Mouse (Mus musculus): ENCODE data around the gene Ccl11. TPM values are rescaled to one million over a fixed set of nuclear protein-coding genes. Genes with fewer than 3 reads are reported as not detected.

The Ccl11 gene
- polyA plus RNA-seq, 1 experiment from 2014 or later: 12.5 TPM

GRCm38 (mm10) chr11:82047746-82048415 is 9.7 kb upstream of the Ccl11 start:
- DNase-seq (ENCODE audit: low spot score): peak; percentile 61

DNA sequence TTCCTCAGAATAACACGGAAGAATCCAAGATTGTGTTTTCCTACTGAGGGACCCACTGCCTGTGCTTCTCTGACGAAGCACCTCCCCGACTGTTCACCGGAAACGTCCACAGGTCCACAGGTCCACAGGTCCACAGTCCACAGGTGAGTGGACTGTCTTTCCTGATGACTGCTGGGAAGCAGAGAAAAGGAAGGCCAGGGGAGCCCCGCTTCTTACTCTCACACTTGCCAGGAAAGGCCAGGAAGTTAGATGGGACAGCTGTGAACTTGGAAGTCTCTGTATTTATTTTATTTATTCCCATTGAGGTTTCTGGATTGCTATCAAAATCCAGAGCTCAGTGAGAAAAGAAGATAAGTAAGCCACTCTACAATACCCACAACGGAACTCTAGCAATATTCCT is 3.8 kb upstream of the Ccl11 start:
- no peak for DNase-seq (ENCODE audit: low spot score)

- no peak for DNase-seq (ENCODE audit: low spot score)
These were observed 4.6 kb downstream of the Ccl11 start for GRCm38 (mm10) chr11:82062226-82062625.

DNA sequence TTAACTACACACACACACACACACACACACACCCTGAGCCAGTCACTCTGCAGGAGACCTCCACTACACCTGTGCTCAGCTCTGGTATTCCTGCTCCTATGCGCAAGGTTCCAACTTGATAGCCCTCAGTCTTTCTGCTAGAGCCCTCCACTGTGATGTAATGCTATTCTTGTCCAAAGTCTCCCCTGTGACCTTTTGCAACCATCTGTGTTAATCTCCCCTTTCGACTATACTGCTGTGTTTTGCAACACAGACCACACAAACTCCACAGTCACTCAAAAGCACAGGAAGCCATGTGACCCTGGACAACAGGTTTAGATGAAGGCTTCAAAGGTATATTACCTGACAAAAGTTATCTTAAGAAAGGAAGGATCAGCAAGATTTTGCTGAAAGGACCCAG is 5.8 kb downstream of the Ccl11 start:
- DNase-seq (ENCODE audit: low spot score): no peak

- DNase-seq (ENCODE audit: low spot score): no peak
These were observed 9.4 kb downstream of the Ccl11 start for GRCm38 (mm10) chr11:82066953-82067571.

DNA sequence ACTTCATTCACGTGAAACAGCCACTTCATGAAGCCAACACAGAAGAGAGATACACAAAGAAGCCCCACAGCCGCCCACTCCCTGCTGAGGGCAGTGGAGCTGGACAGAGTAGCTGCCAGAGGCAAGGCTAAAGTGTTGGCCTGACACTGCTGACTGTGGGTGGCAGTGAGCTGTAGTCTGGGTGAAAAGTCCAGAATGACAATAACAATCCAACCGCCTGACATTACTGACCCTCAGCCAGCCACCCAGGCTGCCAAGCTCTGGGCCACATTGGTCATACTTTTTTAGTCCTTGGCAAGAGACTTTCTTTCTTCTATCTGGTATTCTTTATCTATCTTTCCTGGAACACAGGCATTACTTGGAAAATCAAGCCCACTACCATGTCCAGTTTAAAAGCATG is 13.5 kb downstream of the Ccl11 start:
- DNase-seq (ENCODE audit: low spot score): no peak

DNA sequence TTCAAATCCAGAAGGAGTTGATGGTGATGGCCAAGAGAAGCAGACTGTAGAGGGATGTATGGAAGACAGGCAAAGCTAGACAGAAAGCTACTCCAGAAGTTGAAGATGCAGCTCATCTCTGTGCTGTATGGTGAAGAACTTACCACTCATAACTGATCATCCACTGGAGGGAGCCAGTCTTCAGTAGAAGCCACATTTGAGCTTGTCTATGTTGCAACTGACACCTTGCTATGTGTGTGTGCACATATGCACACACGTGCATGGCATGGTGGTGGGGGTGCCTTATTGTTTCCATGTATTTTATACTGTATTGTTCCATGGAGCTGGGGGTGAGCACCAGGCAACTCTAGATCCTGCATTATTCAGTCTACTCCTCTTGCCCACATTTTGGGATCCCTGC is 14.8 kb downstream of the Ccl11 start:
- DNase-seq (ENCODE audit: low spot score): no peak

DNA sequence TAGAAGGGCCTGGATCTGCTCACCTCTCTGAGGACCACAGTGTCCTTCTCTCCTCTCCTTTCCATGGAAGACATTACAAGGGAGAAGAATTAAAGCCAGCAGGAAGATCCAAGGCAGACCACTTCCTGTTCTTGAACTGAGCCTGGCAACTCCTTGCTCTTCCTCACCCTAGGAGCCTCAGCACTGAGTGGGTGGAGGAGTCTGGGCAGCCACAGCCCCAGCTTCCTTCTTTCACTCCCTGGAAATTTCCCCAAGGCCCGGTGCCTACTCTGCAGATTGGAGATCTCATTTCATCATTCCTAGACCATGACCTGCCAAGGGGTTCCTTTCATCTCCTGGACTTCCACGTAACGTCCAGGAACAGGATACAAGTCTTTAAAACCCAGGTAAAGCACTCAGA is 15.4 kb downstream of the Ccl11 start:
- no peak for DNase-seq (ENCODE audit: low spot score)

- no peak for DNase-seq (ENCODE audit: low spot score)
These were observed 16.1 kb downstream of the Ccl11 start for GRCm38 (mm10) chr11:82073686-82074085.

DNA sequence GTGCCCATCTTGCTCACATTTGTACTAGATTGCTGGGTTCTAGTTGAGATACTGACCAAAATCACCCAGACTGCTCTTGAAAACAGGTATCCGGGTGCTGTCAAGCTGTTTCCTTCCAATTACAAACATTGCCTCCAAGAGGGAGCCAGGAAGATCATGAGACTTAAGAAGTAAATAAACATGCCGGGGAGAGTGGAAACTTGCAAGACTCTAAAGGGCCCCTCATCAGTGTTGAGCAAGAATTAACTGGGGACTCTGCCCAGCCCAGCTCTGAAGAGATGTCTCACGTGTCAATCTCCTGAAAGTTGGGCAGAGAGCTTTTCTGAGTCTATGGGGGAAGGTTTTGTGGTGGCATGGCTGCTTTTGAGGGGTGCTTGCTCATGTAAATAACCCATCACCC is 19.4 kb downstream of the Ccl11 start:
- DNase-seq (ENCODE audit: low spot score): no peak

DNA sequence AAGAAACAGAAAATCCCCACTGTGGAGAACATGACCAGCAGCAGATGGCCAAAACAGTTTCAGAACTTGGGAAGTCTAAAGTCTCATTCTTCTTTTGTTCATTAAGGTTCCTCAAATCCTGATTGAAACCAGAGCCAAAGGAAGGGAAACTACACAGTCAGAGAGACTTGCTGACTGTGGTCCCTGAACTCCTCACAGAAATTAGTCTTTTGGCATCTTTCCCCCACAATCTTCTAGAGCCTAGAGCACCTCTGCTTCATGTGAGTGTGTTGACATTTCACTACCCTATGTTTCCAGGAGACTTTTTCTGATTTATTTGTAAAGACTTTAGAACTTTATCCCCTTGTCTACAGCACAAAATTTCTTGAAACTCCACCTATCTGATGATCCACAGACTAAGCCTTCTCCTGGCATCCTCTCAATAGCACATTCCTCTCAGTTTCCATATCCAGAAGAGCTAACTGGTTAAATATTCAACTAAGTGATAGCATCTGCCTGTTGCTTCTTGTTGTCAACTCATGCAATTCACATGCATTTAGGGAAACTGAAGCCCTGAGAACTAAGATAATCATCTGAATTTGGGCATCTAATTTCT is 20.6 kb downstream of the Ccl11 start:
- no peak for DNase-seq (ENCODE audit: low spot score)

- no peak for DNase-seq (ENCODE audit: low spot score)
These were observed 23.2 kb downstream of the Ccl11 start for GRCm38 (mm10) chr11:82080865-82081264.

DNA sequence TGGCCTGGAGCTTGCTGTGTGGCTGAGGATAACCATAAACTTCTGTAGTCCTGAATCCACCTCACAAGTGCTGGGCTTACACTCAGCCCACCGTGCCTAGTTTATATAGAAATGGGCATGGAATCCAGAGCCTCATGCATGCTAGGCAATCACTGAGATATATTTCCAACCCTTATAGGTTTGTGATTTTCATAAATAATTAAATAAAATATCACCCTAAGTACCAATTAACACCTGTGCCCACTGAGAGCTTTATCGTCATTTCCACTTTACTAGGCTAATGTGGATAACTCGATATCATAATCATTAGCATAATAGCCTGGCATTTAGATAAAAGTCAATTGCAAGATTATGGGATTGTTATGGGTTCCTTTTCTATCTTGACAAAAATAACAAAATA is 26.7 kb downstream of the Ccl11 start:
- no peak for DNase-seq (ENCODE audit: low spot score)

DNA sequence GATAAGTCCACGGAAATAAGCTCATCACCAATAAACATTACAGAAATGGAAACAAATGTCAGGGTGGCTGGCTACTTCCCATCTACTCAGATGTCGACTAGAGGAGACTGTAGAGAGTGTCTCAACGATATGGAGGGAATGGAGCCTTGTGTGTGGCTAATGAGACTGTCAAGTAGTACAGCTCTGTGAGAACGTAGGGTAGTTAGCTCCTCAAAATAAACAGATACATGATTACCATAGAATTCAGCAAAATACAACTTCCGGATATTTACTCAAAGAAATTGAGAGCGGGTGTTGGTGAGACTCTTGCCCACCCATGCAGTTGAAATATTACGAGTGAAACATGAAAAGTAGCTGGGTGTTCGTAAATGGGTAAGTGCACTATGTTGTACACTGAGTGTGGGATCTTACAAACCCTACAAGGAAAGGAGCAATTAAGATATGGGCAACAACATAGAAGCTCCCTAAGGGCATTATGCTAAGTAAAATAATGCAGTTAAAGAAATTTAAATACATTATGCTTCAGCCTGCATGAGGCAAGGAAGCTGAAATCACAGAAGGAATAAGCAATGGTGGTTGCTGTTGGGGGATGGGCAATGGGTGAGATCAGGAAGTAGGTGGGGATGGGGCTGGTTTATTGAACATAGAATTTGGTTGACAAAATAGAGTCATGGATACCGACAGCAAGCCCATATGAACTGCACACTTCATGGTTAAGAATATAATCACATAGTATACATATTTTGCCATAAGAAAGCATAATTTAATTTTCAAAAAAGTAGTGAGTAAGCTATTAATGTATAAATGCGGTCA is 42.1 kb downstream of the Ccl11 start:
- no peak for DNase-seq (ENCODE audit: low spot score)

DNA sequence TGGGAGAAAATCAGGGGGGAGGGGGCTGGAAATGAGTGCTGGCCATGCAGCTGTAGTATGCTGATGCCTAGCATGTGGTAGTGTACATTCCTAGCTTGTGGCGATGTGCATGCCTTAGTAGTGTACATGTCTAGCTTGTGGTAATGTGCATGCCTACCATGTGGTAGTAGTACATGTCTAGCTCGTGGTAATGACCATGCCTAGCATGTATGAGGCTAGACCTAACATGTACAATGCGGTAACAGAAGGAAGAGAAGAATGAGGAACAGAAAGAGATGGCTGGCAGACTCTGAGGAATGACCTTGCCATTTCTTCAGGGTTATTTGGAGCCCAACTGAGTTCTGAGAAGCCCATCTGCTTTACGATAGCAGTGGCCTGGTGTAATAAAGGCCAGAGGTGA is 43.5 kb downstream of the Ccl11 start:
- no peak for DNase-seq (ENCODE audit: low spot score)

DNA sequence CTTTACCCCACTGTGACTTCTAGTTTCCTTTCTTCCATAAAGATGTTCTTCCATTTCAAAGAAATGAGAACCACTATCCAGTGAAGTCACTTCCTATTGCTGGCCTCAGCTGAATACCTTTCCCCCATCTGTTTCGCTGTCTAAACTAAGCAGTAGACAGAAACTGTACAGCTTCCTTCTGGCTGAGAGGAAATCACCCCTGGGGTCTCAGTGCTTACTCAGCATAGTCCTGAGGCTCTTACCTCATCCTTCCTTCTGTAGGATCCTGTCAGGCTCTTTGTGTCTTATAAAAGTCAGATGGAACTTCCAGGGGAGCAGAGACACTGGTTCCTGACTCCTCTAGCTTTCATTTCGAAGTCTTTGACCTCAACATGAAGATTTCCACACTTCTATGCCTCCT is 43.9 kb downstream of the Ccl11 start, which contains the start of gene Ccl12:
Gene Ccl12, plus strand, starts transcription at position 317 of the 400 bp plus-strand sequence.
- no peak for DNase-seq (ENCODE audit: low spot score)

GRCm38 (mm10) chr11:82109611-82110010 is 52.0 kb downstream of the Ccl11 start:
- DNase-seq (ENCODE audit: low spot score): no peak

DNA sequence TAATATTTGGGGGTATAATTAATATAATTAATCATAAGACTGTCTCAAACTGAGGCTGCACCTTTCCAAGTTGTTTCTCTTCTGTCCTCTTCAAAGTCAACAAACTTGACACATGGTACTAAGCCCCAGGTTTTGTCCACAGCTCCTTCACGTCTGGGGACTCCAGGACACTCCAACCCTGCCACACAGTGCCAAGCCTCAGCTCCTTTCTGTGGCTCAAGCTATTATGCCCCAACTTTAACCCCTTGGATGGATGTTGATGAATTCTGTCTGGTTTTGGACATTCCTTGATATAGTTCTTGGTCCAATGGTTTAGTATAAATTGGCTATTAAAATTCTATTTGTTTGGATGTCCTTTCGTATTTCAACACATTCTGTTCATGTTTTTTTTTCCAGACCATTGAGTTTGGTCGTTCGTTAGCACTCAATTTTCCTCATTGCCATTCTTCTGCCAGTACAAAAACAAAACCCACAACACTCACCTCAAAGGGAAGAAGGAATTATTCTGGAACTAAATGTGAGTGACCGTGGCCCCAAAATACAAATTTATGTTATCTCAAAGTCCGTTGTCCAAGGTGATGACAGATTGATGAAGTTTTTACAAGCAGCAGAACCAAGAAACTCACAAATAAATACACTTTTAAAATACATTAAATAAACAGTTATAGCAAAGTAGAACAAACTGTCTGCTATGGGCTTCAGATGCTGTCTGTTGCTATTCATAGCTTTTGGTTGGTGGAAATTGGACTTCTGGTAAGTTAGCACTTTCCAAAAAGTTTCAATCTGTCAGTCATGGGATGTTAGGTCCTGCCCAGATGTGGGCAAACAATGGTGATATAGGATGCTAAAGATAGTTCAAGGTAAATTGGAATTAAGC is 53.0 kb downstream of the Ccl11 start:
- DNase-seq (ENCODE audit: low spot score): no peak
